Mouse (Mus musculus): ENCODE measurements around the gene Asic3. TPM values are rescaled to one million over a fixed set of nuclear protein-coding genes. Genes with fewer than 3 reads are reported as not detected.
"Not testable (repeated sequence)": the region's sequence is repeated elsewhere in the genome, so short reads cannot be mapped to it uniquely, and the experiment has no call there.

Asic3 gene
- total RNA-seq, 2 experiments from 2014 or later = 0.25 TPM; not detected in 1

- DNase-seq = peak; percentile 36 to 46
- intact Hi-C loops (cut with DNase I) = no loop called here
These were observed 25.6 kb upstream of the Asic3 start for GRCm38 (mm10) chr5:24387264-24388241.

GRCm38 (mm10) chr5:24388246-24388915 lies 24.8 kb upstream of the Asic3 start:
- DNase-seq = no peak
- intact Hi-C loops (cut with DNase I) = no loop called here

- intact Hi-C loops (cut with DNase I) = no loop called here
- DNase-seq = no peak
These were observed 24.1 kb upstream of the Asic3 start for GRCm38 (mm10) chr5:24389011-24389657.

- intact Hi-C loops (cut with DNase I) = no loop called here
- no peak for DNase-seq
These were observed 23.6 kb upstream of the Asic3 start for GRCm38 (mm10) chr5:24389658-24390020.

GRCm38 (mm10) chr5:24391864-24392263 lies 21.3 kb upstream of the Asic3 start, which contains the start of gene Atg9b:
Gene Atg9b (minus strand): TSS chr5:24392143.
- intact Hi-C loops (cut with DNase I) = no loop called here
- DNase-seq = no peak

- intact Hi-C loops (cut with DNase I) = no loop called here
- DNase-seq = no peak
These were observed 20.5 kb upstream of the Asic3 start for GRCm38 (mm10) chr5:24392724-24393123.

GRCm38 (mm10) chr5:24393392-24393997 lies 19.7 kb upstream of the Asic3 start, which contains the start of gene Abcb8:
Gene Abcb8 (plus strand): TSS chr5:24393663.
- intact Hi-C loops (cut with DNase I) = no loop called here
- peak; percentile 52 to 70 for DNase-seq

- peak; percentile 90 to 96 for DNase-seq
- intact Hi-C loops (cut with DNase I) = loop anchor here (2.0 kb wide), 1 partner anchor 76 kb away; no protein-coding TSS in a partner anchor
These were observed 18.9 kb upstream of the Asic3 start for GRCm38 (mm10) chr5:24394165-24394894.

- intact Hi-C loops (cut with DNase I); DNase-seq: not testable (repeated sequence)
These were observed 16.9 kb upstream of the Asic3 start for GRCm38 (mm10) chr5:24396254-24396653.

- DNase-seq = no peak
- intact Hi-C loops (cut with DNase I) = no loop called here
These were observed 13.5 kb upstream of the Asic3 start for GRCm38 (mm10) chr5:24399686-24400085.

- no peak for DNase-seq
- intact Hi-C loops (cut with DNase I) = no loop called here
These were observed 12.8 kb upstream of the Asic3 start for GRCm38 (mm10) chr5:24400362-24400761.

GRCm38 (mm10) chr5:24400911-24401605 lies 12.1 kb upstream of the Asic3 start:
- no peak for DNase-seq
- intact Hi-C loops (cut with DNase I) = no loop called here

- DNase-seq = no peak
- intact Hi-C loops (cut with DNase I) = no loop called here
These were observed 11.2 kb upstream of the Asic3 start for GRCm38 (mm10) chr5:24401969-24402368.

- intact Hi-C loops (cut with DNase I) = no loop called here
- no peak for DNase-seq
These were observed 8.4 kb upstream of the Asic3 start for GRCm38 (mm10) chr5:24404594-24405360.

- DNase-seq = no peak
- intact Hi-C loops (cut with DNase I) = no loop called here
These were observed 7.8 kb upstream of the Asic3 start for GRCm38 (mm10) chr5:24405389-24405876.

- no peak for DNase-seq
- intact Hi-C loops (cut with DNase I) = no loop called here
These were observed 4.5 kb upstream of the Asic3 start for GRCm38 (mm10) chr5:24408651-24409050.

GRCm38 (mm10) chr5:24409466-24409865 lies 3.7 kb upstream of the Asic3 start:
- intact Hi-C loops (cut with DNase I) = no loop called here
- no peak for DNase-seq

- DNase-seq = no peak
- intact Hi-C loops (cut with DNase I) = no loop called here
These were observed 1.1 kb upstream of the Asic3 start for GRCm38 (mm10) chr5:24412063-24412462.

Measured in gastrocnemius, postnatal 36 days (tissue).